Mouse (Mus musculus) kidney, adult 2 months (tissue): ENCODE data around the gene Cabp1.

Experiments used
- CTCF ChIP-seq: fragments of 200-500 bp; conservative IDR thresholded peaks from 2 replicates; pipeline ENCODE4 v1.5.1; 2011; ENCODE audit warnings: low read depth, mild to moderate bottlenecking, control low read depth, low read length, moderate library complexity, mixed read lengths; ENCODE audit not compliant: insufficient read depth, insufficient read length
- POLR2A ChIP-seq: fragments of 200-500 bp; IDR thresholded peaks from one replicate; pipeline ENCODE4 v1.6.1; 2011; ENCODE audit warnings: low read depth, low read length, control low read depth

DNA sequence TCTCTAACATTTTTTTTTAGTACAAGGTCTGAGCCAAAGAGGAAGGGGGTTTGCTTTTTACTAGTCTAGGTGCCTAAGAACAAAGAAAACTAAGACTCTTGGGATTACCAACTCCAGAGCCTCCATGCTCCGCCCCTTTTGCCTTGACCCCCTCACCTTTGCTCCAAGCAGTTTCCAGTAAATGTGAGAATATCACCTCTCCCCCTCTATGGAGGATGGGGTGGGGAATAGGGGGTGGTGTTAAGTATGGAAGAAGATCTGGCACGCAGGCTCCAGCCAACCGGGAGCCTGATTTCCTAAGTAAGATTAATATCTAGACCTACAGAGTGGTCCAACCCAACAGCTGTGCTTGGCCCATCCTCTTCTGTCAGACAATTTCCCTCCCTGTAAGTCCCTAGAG lies 53.5 kb downstream of the Cabp1 start:
- no peak for TF ChIP-seq CTCF
- no peak for TF ChIP-seq POLR2A
